In genomic region chr14:56702644-56703043, GRCm38 (mm10) we compare ENCODE assay signal across 15 mouse cellular contexts.
"Had no signal": no experiment of that assay in that cellular context is flagged by ENCODE, and none has a peak within 500 bp of the region (broad histone marks: within the 10 kb centered on the region; RNA-seq: fewer than 3 reads in every experiment).

No protein-coding gene starts in this region.

- H3K4me2 ChIP-seq: intestine, embryonic 15.5 days; limb, embryonic 12.5 days; lung, embryonic 15.5 days; neural tube, embryonic 15.5 days had no signal

- ATAC-seq: intestine, embryonic 15.5 days had no signal

- H3K4me1 ChIP-seq: intestine, embryonic 15.5 days; limb, embryonic 12.5 days; midbrain, embryonic 10.5 days; neural tube, embryonic 15.5 days had no signal

- H3K27ac ChIP-seq: intestine, embryonic 15.5 days; limb, embryonic 12.5 days; lung, embryonic 15.5 days; midbrain, embryonic 10.5 days; neural tube, embryonic 15.5 days; stomach, postnatal 0 days had no signal

- H3K9ac ChIP-seq: intestine, embryonic 15.5 days; limb, embryonic 12.5 days; lung, embryonic 15.5 days; neural tube, embryonic 15.5 days had no signal

- DNase-seq: kidney, adult 8-10 months; kidney, postnatal 36 days; layer of hippocampus, adult 9-11 months; layer of hippocampus, postnatal 36 days; midbrain, embryonic 14.5 days; right cerebral cortex, adult 18-20 months; right cerebral cortex, postnatal 25 days; thymus, postnatal 4 days had no signal

- H3K9me3 ChIP-seq: intestine, embryonic 15.5 days; limb, embryonic 12.5 days; lung, embryonic 15.5 days; midbrain, embryonic 10.5 days; neural tube, embryonic 15.5 days had no signal

- H3K27me3 ChIP-seq: intestine, embryonic 15.5 days; limb, embryonic 12.5 days; lung, embryonic 15.5 days; neural tube, embryonic 15.5 days had no signal

- H3K4me3 ChIP-seq: intestine, embryonic 15.5 days; limb, embryonic 12.5 days; lung, embryonic 15.5 days; midbrain, embryonic 10.5 days; myocyte; neural tube, embryonic 15.5 days had no signal
